Mouse (Mus musculus) forebrain, embryonic 11.5 days (tissue): Measurements from ENCODE around the gene Zswim3. TPM values are rescaled to one million over a fixed set of nuclear protein-coding genes. Genes with fewer than 3 reads are reported as not detected.
"Not testable (repeated sequence)": the region's sequence is repeated elsewhere in the genome, so short reads cannot be mapped to it uniquely, and the experiment has no call there.

ENCODE experiments used
- ATAC-seq: fragments of 200-750 bp; cut with Nextera tagmentation; replicated peaks from 2 replicates; pipeline ENCODE4 v1.8.0; 2017; ENCODE audit warnings: moderate TSS enrichment; ENCODE audit not compliant: low FRiP score
- DNase-seq: peaks from one replicate; pipeline ENCODE4 v3.0.0-alpha.2; 2017; ENCODE audit warnings: low spot score
- H3K27ac ChIP-seq: fragments of 300-500 bp; sonication (generic); 2 replicates; pipeline ENCODE4 v1.5.1; 2014; ENCODE audit warnings: low read depth, low read length
- H3K27me3 ChIP-seq: fragments of 300-500 bp; sonication (generic); 2 replicates; pipeline ENCODE4 v1.6.1; 2014; ENCODE audit warnings: mild to moderate bottlenecking, low read length, mixed read lengths; ENCODE audit not compliant: control insufficient read depth, insufficient read depth
- H3K36me3 ChIP-seq: fragments of 300-500 bp; sonication (generic); 2 replicates; pipeline ENCODE4 v1.6.1; 2014; ENCODE audit warnings: mild to moderate bottlenecking, low read length, moderate library complexity, mixed read lengths; ENCODE audit not compliant: control insufficient read depth, insufficient read depth
- H3K4me1 ChIP-seq: fragments of 300-500 bp; sonication (generic); replicated peaks from 2 replicates; pipeline ENCODE4 v1.6.1; 2014; ENCODE audit warnings: low read length, mixed read lengths; ENCODE audit not compliant: control insufficient read depth, insufficient read depth
- H3K4me2 ChIP-seq: fragments of 300-500 bp; sonication (generic); 2 replicates; pipeline ENCODE4 v1.6.1; 2014; ENCODE audit warnings: low read depth, mild to moderate bottlenecking, low read length, moderate library complexity, mixed read lengths; ENCODE audit not compliant: severe bottlenecking
- H3K4me3 ChIP-seq: fragments of 300-500 bp; sonication (generic); 2 replicates; pipeline ENCODE4 v1.5.1; 2014; ENCODE audit warnings: low read depth, low read length
- H3K9ac ChIP-seq: fragments of 300-500 bp; sonication (generic); 2 replicates; pipeline ENCODE4 v1.6.1; 2014; ENCODE audit warnings: low read length
- H3K9me3 ChIP-seq: fragments of 300-500 bp; sonication (generic); 2 replicates; pipeline ENCODE4 v1.6.1; 2016; ENCODE audit warnings: low read length, mixed read lengths; ENCODE audit not compliant: control insufficient read depth
- WGBS: fragments of 180-500 bp; shearing (Covaris S2); extraction: QIAGEN DNeasy Blood & Tissue Kit; methylation state at CpG from one replicate; pipeline ENCODE4 v1.1.7; 2014; 5-methylcytosine and 5-hydroxymethylcytosine counted together
- polyA plus RNA-seq: library from polyadenylated mRNA; unstranded; fragments of >200 nt; fragmentation: Nextera tagmentation; extraction: Ambion mirVana; gene quantifications from 2 replicates; pipeline ENCODE4 v1.2.1, GENCODE M21; 2014

Gene Zswim3
- polyA plus RNA-seq, 1 experiment from 2014 or later = 10.2 TPM

DNA sequence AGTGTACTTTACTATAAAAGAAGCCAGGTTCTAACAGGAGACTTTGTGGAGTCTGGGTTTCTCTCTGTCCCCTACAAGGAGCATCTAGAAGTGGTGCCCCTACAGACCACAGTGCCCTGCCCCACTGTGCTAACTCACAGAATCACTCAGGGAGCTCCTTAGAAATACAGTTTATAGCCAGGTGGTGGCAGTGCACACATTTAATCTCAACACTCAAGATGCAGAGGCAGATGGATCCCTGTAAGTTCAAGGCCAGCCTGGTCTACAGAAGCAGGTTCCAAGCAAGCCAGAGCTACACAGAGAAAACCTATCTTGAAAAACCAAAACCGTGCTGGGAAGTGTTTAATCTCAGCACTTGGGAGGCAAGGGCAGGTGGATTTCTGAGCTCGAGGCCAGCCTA is 11.1 kb upstream of the Zswim3 start:
- Histone ChIP-seq H3K27me3 (no peaks in the 10 kb centered on the region), H3K9me3 (no peaks in the 10 kb centered on the region), H3K4me2 (no peak overlapping the region), H3K27ac (no peak overlapping the region), H3K9ac (no peak overlapping the region), H3K36me3 (peaks cover 4% of the 10 kb centered on the region; the same call in 1 of the 2 replicates), H3K4me1 (no peaks in the 10 kb centered on the region), H3K4me3 (no peak overlapping the region)
- ATAC-seq (no peak), DNase-seq (no peak)
- 88% methylated on average over 2 of the region's 2 CpGs for WGBS

- Histone ChIP-seq H3K4me2 (no peak overlapping the region), H3K27ac (no peak overlapping the region), H3K9me3 (no peaks in the 10 kb centered on the region), H3K4me1 (no peaks in the 10 kb centered on the region), H3K36me3 (peaks cover 4% of the 10 kb centered on the region; the same call in 1 of the 2 replicates), H3K9ac (no peak overlapping the region), H3K27me3 (no peaks in the 10 kb centered on the region), H3K4me3 (no peak overlapping the region)
- 35% methylated on average over 5 of the region's 5 CpGs for WGBS
- peak; percentile 86 for DNase-seq
- peak; percentile 24; the same call in 1 of the 2 replicates for ATAC-seq
Measured at GRCm38 (mm10) chr2:164794293-164794692, 10.6 kb upstream of the Zswim3 start.

DNA sequence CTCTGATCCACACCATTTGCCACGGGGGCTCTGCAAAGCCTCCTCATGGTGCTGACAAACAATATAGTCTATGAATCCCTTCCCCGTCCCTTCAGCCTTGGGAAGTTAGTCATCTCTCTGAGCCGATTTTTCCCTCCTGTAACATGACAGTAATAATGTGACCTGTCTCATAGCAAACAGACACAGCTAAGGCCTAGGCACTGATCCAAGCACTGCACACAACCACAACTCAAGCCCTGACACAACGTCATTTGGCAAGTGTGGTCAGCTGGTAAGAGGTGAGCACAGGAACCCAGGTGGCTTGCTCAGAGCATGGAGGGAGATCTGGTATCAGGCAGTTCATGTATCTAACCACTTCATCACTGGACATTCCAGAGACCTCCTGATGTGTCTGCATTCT is 9.0 kb upstream of the Zswim3 start:
- DNase-seq (no peak), ATAC-seq (no peak)
- peaks cover 4% of the 10 kb centered on the region; the same call in 1 of the 2 replicates for H3K36me3 ChIP-seq
- no peak overlapping the region for H3K4me2 ChIP-seq
- H3K4me1 ChIP-seq = no peaks in the 10 kb centered on the region
- H3K4me3 ChIP-seq = no peak overlapping the region
- H3K9ac ChIP-seq = no peak overlapping the region
- no peak overlapping the region for H3K27ac ChIP-seq
- H3K27me3 ChIP-seq = no peaks in the 10 kb centered on the region
- 90% methylated on average over 4 of the region's 4 CpGs for WGBS
- no peaks in the 10 kb centered on the region for H3K9me3 ChIP-seq

GRCm38 (mm10) chr2:164798554-164798953 is 6.3 kb upstream of the Zswim3 start:
- 85% methylated on average over 6 of the region's 6 CpGs for WGBS
- not testable (repeated sequence) for H3K36me3 ChIP-seq

GRCm38 (mm10) chr2:164800252-164801004 is 4.5 kb upstream of the Zswim3 start:
- WGBS = 90% methylated on average over 13 of the region's 13 CpGs
- no peaks in the 10 kb centered on the region for H3K27me3 ChIP-seq
- no peak for DNase-seq
- H3K9ac ChIP-seq = no peak overlapping the region
- H3K4me2 ChIP-seq = no peak overlapping the region
- no peak overlapping the region for H3K4me3 ChIP-seq
- peaks cover 5% of the 10 kb centered on the region; the same call in 1 of the 2 replicates for H3K4me1 ChIP-seq
- H3K27ac ChIP-seq = no peak overlapping the region
- no peaks in the 10 kb centered on the region; the same call in 1 of the 2 replicates for H3K36me3 ChIP-seq
- ATAC-seq = no peak
- H3K9me3 ChIP-seq = no peaks in the 10 kb centered on the region

More at GRCm38 (mm10) chr2:164798554-164798953, 6.3 kb upstream of the Zswim3 start:
- not testable (repeated sequence) for H3K4me1 ChIP-seq, H3K27ac ChIP-seq, H3K27me3 ChIP-seq, ATAC-seq, H3K4me3 ChIP-seq, H3K9me3 ChIP-seq, H3K4me2 ChIP-seq, H3K9ac ChIP-seq, DNase-seq

DNA sequence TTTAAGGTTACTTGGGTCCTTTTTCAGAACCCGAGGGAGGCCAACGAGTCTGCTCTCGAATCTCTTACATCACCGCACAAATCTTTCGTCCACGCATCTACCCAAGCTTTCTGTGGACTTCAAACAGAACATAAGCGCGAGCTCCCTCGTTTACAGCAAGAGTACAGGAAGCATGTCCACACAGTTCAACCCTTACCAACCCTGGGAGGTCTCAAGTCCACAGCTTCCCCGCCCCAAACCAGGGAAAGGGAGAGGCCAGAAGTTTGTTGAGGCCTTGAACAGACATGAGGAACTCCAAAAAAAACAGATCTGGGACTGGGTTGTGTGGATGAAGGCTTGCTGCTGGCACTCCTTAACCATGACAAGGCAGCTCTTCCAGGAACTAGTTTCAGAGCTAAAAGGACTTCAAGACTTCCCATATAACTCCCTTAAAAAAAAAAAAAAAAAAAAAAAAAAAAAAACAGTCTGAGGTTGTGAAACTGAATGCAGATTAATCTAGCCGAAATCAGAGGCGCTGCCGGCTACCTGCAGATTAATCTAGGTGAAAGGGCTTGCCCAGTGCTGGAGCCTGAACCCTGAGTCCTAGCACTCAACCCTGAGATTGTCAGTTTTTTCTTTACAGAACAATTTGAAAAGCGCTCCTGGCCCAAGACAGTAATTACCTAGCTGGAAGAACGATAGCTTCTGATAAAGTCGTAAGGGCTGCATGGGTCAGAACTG is 1.5 kb upstream of the Zswim3 start:
- H3K36me3 ChIP-seq = no peaks in the 10 kb centered on the region; the same call in 1 of the 2 replicates

GRCm38 (mm10) chr2:164803921-164804313 is 981 bp upstream of the Zswim3 start:
- Histone ChIP-seq H3K36me3 (no peaks in the 10 kb centered on the region; the same call in 1 of the 2 replicates), H3K4me3 (peak overlapping the region; percentile 80), H3K9me3 (no peaks in the 10 kb centered on the region), H3K27me3 (no peaks in the 10 kb centered on the region), H3K9ac (peak overlapping the region; percentile 76), H3K27ac (no peak overlapping the region), H3K4me1 (peaks cover 5% of the 10 kb centered on the region; the same call in 1 of the 2 replicates), H3K4me2 (peak overlapping the region; percentile 60)
- 64% methylated on average over 1 of the region's 1 CpGs for WGBS
- DNase-seq (no peak), ATAC-seq (no peak)

More for the DNA sequence above, 1.5 kb upstream of the Zswim3 start:
- H3K4me3 ChIP-seq = peak overlapping the region; percentile 80; the same call in 1 of the 2 replicates
- no peaks in the 10 kb centered on the region for H3K27me3 ChIP-seq
- no peaks in the 10 kb centered on the region for H3K9me3 ChIP-seq
- peaks cover 5% of the 10 kb centered on the region; the same call in 1 of the 2 replicates for H3K4me1 ChIP-seq
- H3K27ac ChIP-seq = no peak overlapping the region
- no peak for DNase-seq
- peak overlapping the region; percentile 76 for H3K9ac ChIP-seq
- H3K4me2 ChIP-seq = peak overlapping the region; percentile 60
- 92% methylated on average over 16 of the region's 16 CpGs for WGBS
- no peak for ATAC-seq

DNA sequence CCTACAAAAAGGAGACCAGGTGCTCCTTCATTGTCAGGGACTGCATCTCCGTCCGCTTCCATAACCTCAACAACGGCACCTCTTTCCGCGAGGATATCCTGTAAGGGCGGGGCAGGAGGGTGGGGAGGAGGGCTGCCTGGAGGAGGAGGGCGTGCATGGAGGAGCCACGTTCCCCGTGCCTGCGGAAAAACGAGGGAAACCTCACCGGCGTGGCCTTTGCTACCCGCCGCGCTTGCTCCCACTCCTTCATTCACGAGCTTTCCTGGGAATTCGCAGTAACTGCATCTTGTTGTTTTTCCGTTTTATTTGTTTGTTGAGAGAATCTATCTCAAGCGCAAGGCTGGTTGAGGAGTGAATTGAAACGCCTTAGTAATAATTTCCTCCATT is 427 bp downstream of the Zswim3 start:
- Histone ChIP-seq H3K9me3 (no peaks in the 10 kb centered on the region), H3K4me2 (peak overlapping the region; percentile 64), H3K4me3 (peak overlapping the region; percentile 80), H3K27ac (no peak overlapping the region), H3K27me3 (no peaks in the 10 kb centered on the region), H3K9ac (peak overlapping the region; percentile 71), H3K4me1 (peaks cover 5% of the 10 kb centered on the region; the same call in 1 of the 2 replicates), H3K36me3 (no peaks in the 10 kb centered on the region; the same call in 1 of the 2 replicates)
- WGBS = 3% methylated on average over 21 of the region's 21 CpGs
- ATAC-seq = peak; percentile 57
- peak; percentile 73 for DNase-seq
